Mouse (Mus musculus): ENCODE data around the gene Hdgfl3. TPM values are rescaled to one million over a fixed set of nuclear protein-coding genes. Genes with fewer than 3 reads are reported as not detected.
A peak's percentile ranks its signal among the peaks of the same experiment; 100 is the strongest.

The Hdgfl3 gene
- polyA plus RNA-seq (2015; fragmentation: Nextera tagmentation; extraction: Ambion mirVana), result 51.8 and 54.4 TPM in 2 replicates

DNA sequence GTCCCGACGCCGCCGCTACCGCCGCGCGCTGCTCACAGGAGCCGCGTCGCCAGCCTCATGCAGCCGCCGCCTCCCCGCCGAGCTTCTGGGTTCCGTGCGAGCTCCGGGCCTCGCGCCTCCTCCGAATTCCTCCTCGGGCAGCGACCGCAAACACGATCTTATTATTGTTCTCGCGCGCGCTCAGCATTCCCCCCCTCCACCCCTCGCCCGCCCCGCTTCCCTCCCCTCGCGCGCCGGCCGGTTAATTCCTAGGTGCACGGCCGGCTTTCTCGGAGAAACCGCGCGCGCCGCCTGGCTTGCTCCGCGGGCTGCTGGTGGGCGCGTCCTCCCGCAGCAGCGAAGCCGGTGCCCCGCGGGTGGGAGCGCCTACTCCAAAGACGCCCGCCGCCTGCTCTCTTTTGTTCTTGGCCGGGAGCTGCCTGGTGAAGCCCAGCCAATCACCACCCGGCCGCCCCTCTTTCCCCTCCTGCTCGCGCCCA, at the start of gene Hdgfl3:
Gene Hdgfl3 (minus strand): TSS at position 207 of the 479 bp plus-strand sequence.
- Histone ChIP-seq H3K9me3 (ENCODE audit: control insufficient read depth, low read length) (no peaks in the 10 kb centered on the region), H3K36me3 (ENCODE audit: control insufficient read depth, insufficient read depth) (no peaks in the 10 kb centered on the region), H3K27me3 (replicated peaks; ENCODE audit: control insufficient read depth, insufficient read depth, low read length) (no peaks in the 10 kb centered on the region), H3K27ac (ENCODE audit: low read length) (peak within 1 kb of the TSS; percentile 97), H3K4me3 (replicated peaks; ENCODE audit: low read length) (peak within 1 kb of the TSS; percentile 88), H3K9ac (replicated peaks; ENCODE audit: low read depth, low read length) (peak within 1 kb of the TSS; percentile 97), H3K4me1 (replicated peaks; ENCODE audit: control insufficient read depth, insufficient read depth, low read length) (peaks cover 32% of the 10 kb centered on the region), H3K4me2 (ENCODE audit: low read length) (peak within 1 kb of the TSS; percentile 76)
- WGBS, result under 1% methylated on average over 56 of the region's 63 CpGs
- ATAC-seq, result peak; percentile 90

DNA sequence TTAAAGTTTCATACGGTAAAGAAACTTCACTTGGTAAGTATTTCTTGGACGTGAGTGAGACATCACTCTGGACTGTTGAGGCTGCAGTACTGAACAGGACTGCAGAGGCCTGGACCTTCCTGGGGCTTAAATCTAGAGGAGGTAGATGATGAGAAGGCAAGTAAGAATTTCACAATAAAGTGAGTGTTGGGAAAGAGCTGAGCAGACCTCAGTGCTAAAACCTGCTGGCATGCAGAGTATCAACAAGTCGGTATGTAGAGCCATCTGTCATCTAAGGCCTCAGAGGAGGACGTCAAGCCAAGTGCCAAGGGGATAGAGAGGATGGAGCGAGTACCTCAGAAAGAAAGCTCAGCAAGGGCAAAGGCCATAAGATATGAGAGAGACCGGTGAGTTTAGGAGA, 49.4 kb upstream of the Hdgfl3 start:
- 87% methylated on average over 6 of the region's 6 CpGs for WGBS
- no peaks in the 10 kb centered on the region for H3K36me3 ChIP-seq (ENCODE audit: control insufficient read depth, insufficient read depth)
- H3K4me3 ChIP-seq (replicated peaks; ENCODE audit: low read length), result no peak overlapping the region
- H3K27ac ChIP-seq (ENCODE audit: low read length), result no peak overlapping the region
- no peaks in the 10 kb centered on the region for H3K9me3 ChIP-seq (ENCODE audit: control insufficient read depth, low read length)
- no peaks in the 10 kb centered on the region for H3K4me1 ChIP-seq (replicated peaks; ENCODE audit: control insufficient read depth, insufficient read depth, low read length)
- no peak overlapping the region for H3K9ac ChIP-seq (replicated peaks; ENCODE audit: low read depth, low read length)
- no peak for ATAC-seq
- no peak overlapping the region for H3K4me2 ChIP-seq (ENCODE audit: low read length)
- H3K27me3 ChIP-seq (replicated peaks; ENCODE audit: control insufficient read depth, insufficient read depth, low read length), result peaks cover 4% of the 10 kb centered on the region

DNA sequence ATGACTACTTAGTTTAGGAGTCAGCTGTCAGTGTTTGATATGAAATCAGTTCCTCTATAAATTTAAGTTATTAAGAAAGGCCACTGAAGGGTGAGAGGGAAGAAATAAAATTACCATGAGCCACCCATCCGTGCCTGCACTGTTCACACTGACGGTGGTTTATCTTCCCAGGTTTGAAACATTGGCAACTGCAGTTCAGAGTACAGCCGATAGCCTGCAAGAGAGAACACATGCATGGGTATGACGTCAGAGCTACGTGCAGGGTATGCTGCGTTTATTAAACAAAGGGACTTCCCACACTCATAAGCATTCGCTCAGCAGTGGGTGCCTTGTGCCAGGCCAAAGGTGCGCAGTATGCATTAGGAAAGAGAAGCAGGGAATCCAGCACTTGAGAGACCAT, 44.0 kb upstream of the Hdgfl3 start:
- Histone ChIP-seq H3K4me3 (replicated peaks; ENCODE audit: low read length) (no peak overlapping the region), H3K36me3 (ENCODE audit: control insufficient read depth, insufficient read depth) (no peaks in the 10 kb centered on the region), H3K4me2 (ENCODE audit: low read length) (no peak overlapping the region), H3K27me3 (replicated peaks; ENCODE audit: control insufficient read depth, insufficient read depth, low read length) (no peaks in the 10 kb centered on the region), H3K9me3 (ENCODE audit: control insufficient read depth, low read length) (no peaks in the 10 kb centered on the region), H3K27ac (ENCODE audit: low read length) (no peak overlapping the region), H3K9ac (replicated peaks; ENCODE audit: low read depth, low read length) (no peak overlapping the region), H3K4me1 (replicated peaks; ENCODE audit: control insufficient read depth, insufficient read depth, low read length) (no peaks in the 10 kb centered on the region)
- no peak for ATAC-seq
- WGBS, result 79% methylated on average over 8 of the region's 8 CpGs

DNA sequence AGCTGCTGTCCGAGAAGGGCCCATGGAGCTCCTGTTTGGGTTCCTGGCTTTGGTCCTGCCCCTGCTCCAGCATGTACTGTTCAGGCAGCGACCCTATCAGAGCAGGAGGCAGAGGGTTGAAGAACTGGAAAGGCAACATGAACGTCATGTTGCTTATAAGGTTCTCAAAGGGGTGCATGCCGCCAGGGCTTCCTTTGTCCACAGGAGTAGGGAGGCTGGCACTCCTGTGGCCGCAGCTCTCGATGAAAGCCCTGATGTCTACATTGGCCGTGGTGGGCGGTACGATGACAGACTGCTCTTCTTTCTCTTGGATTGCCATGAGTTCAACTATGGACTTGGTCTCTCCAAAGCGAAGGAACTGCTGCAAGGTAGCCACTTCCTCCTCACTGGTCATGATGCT, 40.3 kb upstream of the Hdgfl3 start:
- no peaks in the 10 kb centered on the region for H3K36me3 ChIP-seq (ENCODE audit: control insufficient read depth, insufficient read depth)
- no peak overlapping the region for H3K27ac ChIP-seq (ENCODE audit: low read length)
- ATAC-seq, result no peak
- no peaks in the 10 kb centered on the region for H3K4me1 ChIP-seq (replicated peaks; ENCODE audit: control insufficient read depth, insufficient read depth, low read length)
- H3K4me2 ChIP-seq (ENCODE audit: low read length), result no peak overlapping the region
- WGBS, result 87% methylated on average over 10 of the region's 10 CpGs
- no peak overlapping the region for H3K4me3 ChIP-seq (replicated peaks; ENCODE audit: low read length)
- no peak overlapping the region for H3K9ac ChIP-seq (replicated peaks; ENCODE audit: low read depth, low read length)
- no peaks in the 10 kb centered on the region for H3K27me3 ChIP-seq (replicated peaks; ENCODE audit: control insufficient read depth, insufficient read depth, low read length)
- no peaks in the 10 kb centered on the region for H3K9me3 ChIP-seq (ENCODE audit: control insufficient read depth, low read length)

DNA sequence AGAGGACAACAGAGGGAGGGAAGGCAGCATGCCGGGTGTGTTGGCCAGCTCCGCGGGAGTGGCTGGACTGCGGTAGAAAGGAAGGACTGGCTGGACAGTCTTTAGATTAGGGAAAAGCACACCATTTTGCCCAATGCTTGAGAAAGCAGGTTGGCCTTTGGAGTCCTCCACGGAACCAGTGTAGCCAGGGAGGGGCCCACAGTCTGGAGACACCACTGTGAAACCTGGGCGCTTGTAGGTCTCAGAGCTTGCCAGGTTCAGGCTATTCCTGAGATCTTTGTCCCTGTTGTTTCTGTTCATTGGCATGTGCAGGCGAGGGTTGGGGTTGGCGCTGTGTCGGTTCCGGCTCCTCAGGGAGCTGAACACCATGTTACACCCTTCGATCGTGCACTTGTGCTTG, 39.7 kb upstream of the Hdgfl3 start:
- H3K9ac ChIP-seq (replicated peaks; ENCODE audit: low read depth, low read length), result no peak overlapping the region
- no peaks in the 10 kb centered on the region for H3K9me3 ChIP-seq (ENCODE audit: control insufficient read depth, low read length)
- no peak overlapping the region for H3K4me3 ChIP-seq (replicated peaks; ENCODE audit: low read length)
- no peaks in the 10 kb centered on the region for H3K27me3 ChIP-seq (replicated peaks; ENCODE audit: control insufficient read depth, insufficient read depth, low read length)
- ATAC-seq, result no peak
- no peak overlapping the region for H3K4me2 ChIP-seq (ENCODE audit: low read length)
- H3K36me3 ChIP-seq (ENCODE audit: control insufficient read depth, insufficient read depth), result no peaks in the 10 kb centered on the region
- 94% methylated on average over 12 of the region's 12 CpGs for WGBS
- H3K27ac ChIP-seq (ENCODE audit: low read length), result no peak overlapping the region
- H3K4me1 ChIP-seq (replicated peaks; ENCODE audit: control insufficient read depth, insufficient read depth, low read length), result no peaks in the 10 kb centered on the region

DNA sequence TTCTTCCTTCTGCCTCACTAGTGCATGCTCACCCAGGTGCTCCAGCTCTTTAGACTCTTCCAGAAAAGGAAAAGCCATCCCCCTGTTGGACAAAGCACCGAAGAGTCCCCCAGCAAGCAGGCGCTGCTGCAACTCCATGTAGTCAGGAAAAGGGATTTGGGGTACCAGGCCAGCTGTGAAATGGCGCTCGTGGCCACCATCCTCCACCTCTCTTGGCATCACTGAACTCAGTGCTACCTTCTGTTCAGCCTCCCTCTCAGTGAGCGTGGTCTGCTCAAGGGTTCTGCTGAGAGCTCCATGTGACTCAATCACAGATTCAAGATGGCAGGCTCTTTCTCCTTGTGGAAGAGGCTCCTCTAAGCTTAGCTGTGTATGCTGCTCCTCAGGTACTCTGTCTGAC, 39.1 kb upstream of the Hdgfl3 start:
- Histone ChIP-seq H3K4me1 (replicated peaks; ENCODE audit: control insufficient read depth, insufficient read depth, low read length) (no peaks in the 10 kb centered on the region), H3K36me3 (ENCODE audit: control insufficient read depth, insufficient read depth) (no peaks in the 10 kb centered on the region), H3K27me3 (replicated peaks; ENCODE audit: control insufficient read depth, insufficient read depth, low read length) (no peaks in the 10 kb centered on the region), H3K9ac (replicated peaks; ENCODE audit: low read depth, low read length) (no peak overlapping the region), H3K4me3 (replicated peaks; ENCODE audit: low read length) (no peak overlapping the region), H3K27ac (ENCODE audit: low read length) (no peak overlapping the region), H3K9me3 (ENCODE audit: control insufficient read depth, low read length) (no peaks in the 10 kb centered on the region), H3K4me2 (ENCODE audit: low read length) (no peak overlapping the region)
- 94% methylated on average over 5 of the region's 5 CpGs for WGBS
- no peak for ATAC-seq

DNA sequence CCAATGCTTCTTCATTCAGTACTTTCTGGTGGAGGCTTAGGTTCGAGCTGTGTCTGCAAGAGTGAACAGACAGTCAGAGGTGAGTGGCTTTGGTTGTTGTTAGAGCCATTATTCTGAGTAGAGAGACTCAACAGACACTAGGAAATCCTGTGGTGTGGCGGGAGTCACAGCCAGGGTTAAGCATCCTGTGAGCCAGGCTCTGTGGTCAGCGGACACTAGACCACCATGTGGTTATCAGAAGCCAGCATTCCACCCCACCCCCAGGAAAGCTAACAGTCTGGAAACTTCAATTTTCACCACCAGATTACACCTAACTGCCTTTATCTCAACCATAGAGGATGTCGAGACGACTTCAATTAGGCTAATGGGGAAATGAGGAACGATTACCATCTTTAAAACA, 34.7 kb upstream of the Hdgfl3 start:
- Histone ChIP-seq H3K36me3 (ENCODE audit: control insufficient read depth, insufficient read depth) (no peaks in the 10 kb centered on the region), H3K27me3 (replicated peaks; ENCODE audit: control insufficient read depth, insufficient read depth, low read length) (no peaks in the 10 kb centered on the region), H3K9ac (replicated peaks; ENCODE audit: low read depth, low read length) (no peak overlapping the region), H3K4me1 (replicated peaks; ENCODE audit: control insufficient read depth, insufficient read depth, low read length) (no peaks in the 10 kb centered on the region), H3K4me3 (replicated peaks; ENCODE audit: low read length) (no peak overlapping the region), H3K4me2 (ENCODE audit: low read length) (no peak overlapping the region), H3K27ac (ENCODE audit: low read length) (no peak overlapping the region), H3K9me3 (ENCODE audit: control insufficient read depth, low read length) (no peaks in the 10 kb centered on the region)
- ATAC-seq, result no peak
- WGBS, result 80% methylated on average over 6 of the region's 6 CpGs

DNA sequence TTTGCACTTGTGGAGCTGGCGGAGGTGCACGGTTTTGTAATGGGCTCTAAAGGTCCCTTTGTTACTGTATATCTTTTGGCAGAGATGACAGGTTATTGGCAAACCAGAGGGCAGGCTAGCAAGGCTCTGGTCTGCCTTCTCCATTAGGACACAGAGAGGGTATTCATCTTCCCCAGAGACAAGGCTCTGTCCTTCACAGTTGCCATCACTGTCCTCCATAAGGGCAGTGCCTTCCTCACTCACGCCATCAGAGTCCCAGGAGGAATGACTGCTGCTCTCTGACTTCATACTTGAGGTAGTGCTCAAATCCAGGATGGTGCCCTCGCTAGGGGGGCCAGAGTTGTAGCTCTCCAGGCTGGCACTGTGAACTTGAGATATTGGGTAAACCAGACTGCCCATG, 34.2 kb upstream of the Hdgfl3 start:
- no peaks in the 10 kb centered on the region for H3K27me3 ChIP-seq (replicated peaks; ENCODE audit: control insufficient read depth, insufficient read depth, low read length)
- 77% methylated on average over 4 of the region's 4 CpGs for WGBS
- no peak for ATAC-seq

DNA sequence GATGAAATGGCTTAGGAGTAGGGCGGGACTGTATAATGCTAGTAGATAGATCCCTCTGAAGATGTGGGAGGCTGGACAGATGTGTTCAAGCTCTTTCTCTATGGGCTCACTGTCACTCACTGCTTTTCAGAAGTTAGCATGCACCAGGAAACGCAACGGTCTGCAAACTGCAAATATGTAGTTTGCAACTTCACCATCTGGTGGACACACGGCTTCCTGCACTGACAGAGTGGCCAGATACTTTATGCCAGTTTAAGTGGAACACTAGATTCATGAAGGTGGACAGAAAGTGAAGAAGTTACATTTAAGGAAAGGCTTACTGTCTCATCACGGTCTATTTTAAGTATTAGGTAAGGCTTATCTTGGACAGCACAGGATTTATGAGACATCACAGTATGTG, 31.9 kb upstream of the Hdgfl3 start:
- no peaks in the 10 kb centered on the region for H3K36me3 ChIP-seq (ENCODE audit: control insufficient read depth, insufficient read depth)
- H3K27ac ChIP-seq (ENCODE audit: low read length), result no peak overlapping the region
- ATAC-seq, result no peak
- no peak overlapping the region for H3K4me3 ChIP-seq (replicated peaks; ENCODE audit: low read length)
- no peak overlapping the region for H3K9ac ChIP-seq (replicated peaks; ENCODE audit: low read depth, low read length)
- WGBS, result 89% methylated on average over 5 of the region's 5 CpGs
- H3K4me1 ChIP-seq (replicated peaks; ENCODE audit: control insufficient read depth, insufficient read depth, low read length), result no peaks in the 10 kb centered on the region
- no peak overlapping the region for H3K4me2 ChIP-seq (ENCODE audit: low read length)
- H3K27me3 ChIP-seq (replicated peaks; ENCODE audit: control insufficient read depth, insufficient read depth, low read length), result no peaks in the 10 kb centered on the region
- no peaks in the 10 kb centered on the region for H3K9me3 ChIP-seq (ENCODE audit: control insufficient read depth, low read length)

More for the DNA sequence above, 34.2 kb upstream of the Hdgfl3 start:
- Histone ChIP-seq H3K9ac (replicated peaks; ENCODE audit: low read depth, low read length) (no peak overlapping the region), H3K4me2 (ENCODE audit: low read length) (no peak overlapping the region), H3K4me1 (replicated peaks; ENCODE audit: control insufficient read depth, insufficient read depth, low read length) (no peaks in the 10 kb centered on the region), H3K9me3 (ENCODE audit: control insufficient read depth, low read length) (no peaks in the 10 kb centered on the region), H3K4me3 (replicated peaks; ENCODE audit: low read length) (no peak overlapping the region), H3K36me3 (ENCODE audit: control insufficient read depth, insufficient read depth) (no peaks in the 10 kb centered on the region), H3K27ac (ENCODE audit: low read length) (no peak overlapping the region)

DNA sequence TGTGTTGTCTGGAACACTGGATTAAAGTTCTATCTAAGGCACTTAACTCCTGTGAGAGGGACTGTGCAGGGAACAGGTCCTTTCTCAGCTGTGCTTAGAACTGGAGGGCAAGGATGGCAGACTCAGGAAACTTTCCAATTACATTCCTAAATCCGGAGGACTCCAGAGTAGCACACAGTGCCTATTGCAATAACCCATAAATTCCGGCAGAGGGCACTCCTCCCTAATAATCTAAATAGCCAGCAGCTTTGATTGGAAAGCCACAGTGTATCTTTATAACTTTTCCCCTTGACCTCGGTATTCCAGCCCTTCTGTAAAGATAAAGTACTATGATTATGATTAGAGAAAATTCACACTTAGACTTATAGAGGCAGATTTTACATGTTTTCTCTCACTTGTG, 25.4 kb upstream of the Hdgfl3 start:
- Histone ChIP-seq H3K27ac (ENCODE audit: low read length) (no peak overlapping the region), H3K4me2 (ENCODE audit: low read length) (no peak overlapping the region), H3K4me1 (replicated peaks; ENCODE audit: control insufficient read depth, insufficient read depth, low read length) (no peaks in the 10 kb centered on the region), H3K9me3 (ENCODE audit: control insufficient read depth, low read length) (no peaks in the 10 kb centered on the region), H3K27me3 (replicated peaks; ENCODE audit: control insufficient read depth, insufficient read depth, low read length) (no peaks in the 10 kb centered on the region; the same call in 1 of the 2 replicates), H3K36me3 (ENCODE audit: control insufficient read depth, insufficient read depth) (no peaks in the 10 kb centered on the region), H3K4me3 (replicated peaks; ENCODE audit: low read length) (no peak overlapping the region), H3K9ac (replicated peaks; ENCODE audit: low read depth, low read length) (no peak overlapping the region)
- ATAC-seq, result peak; percentile 54
- 2% methylated on average over 3 of the region's 3 CpGs for WGBS

Measured in forebrain, embryonic 16.5 days (tissue).